Mouse (Mus musculus) liver, embryonic 14.5 days (tissue): ENCODE results near the gene Aqp9. TPM values are rescaled to one million over a fixed set of nuclear protein-coding genes. Genes with fewer than 3 reads are reported as not detected.

Experiments used
- ATAC-seq: fragments of 200-750 bp; cut with Nextera tagmentation; 2 replicates; pipeline ENCODE4 v1.8.0; 2017; ENCODE audit warnings: moderate number of reproducible peaks, mild to moderate bottlenecking, moderate library complexity; ENCODE audit not compliant: insufficient read depth
- DNase-seq, 3 experiments: peaks; one replicate each; pipeline ENCODE4 v3.0.0-alpha.2; 2012 to 2013; ENCODE audit warnings: low read depth in 3 of 3, low spot score in 3 of 3
- H3K27ac ChIP-seq: fragments of 300-500 bp; sonication (generic); 2 replicates; pipeline ENCODE4 v1.5.1; 2014; ENCODE audit warnings: moderate library complexity, mild to moderate bottlenecking, control low read depth, inconsistent platforms
- H3K27me3 ChIP-seq: fragments of 300-500 bp; sonication (generic); 2 replicates; pipeline ENCODE4 v1.6.1; 2014; ENCODE audit warnings: mild to moderate bottlenecking, low read length, moderate library complexity; ENCODE audit not compliant: control insufficient read depth, insufficient read depth
- H3K36me3 ChIP-seq: fragments of 300-500 bp; sonication (generic); replicated peaks from 2 replicates; pipeline ENCODE4 v1.6.1; 2014; ENCODE audit warnings: low read depth; ENCODE audit not compliant: control insufficient read depth, insufficient read depth
- H3K4me1 ChIP-seq, 2 experiments: fragments of 200-500 bp in 1 of 2; fragments of 300-500 bp in 1 of 2; sonication (generic) in 1 of 2; replicated peaks; 2 replicates each; pipeline ENCODE4 v1.6.1; 2012 to 2014; ENCODE audit warnings: antibody characterized with exemption in 1 of 2, inconsistent platforms in 1 of 2, low read length in 1 of 2; ENCODE audit not compliant: control insufficient read depth in 2 of 2, insufficient read depth in 2 of 2
- H3K4me2 ChIP-seq: fragments of 300-500 bp; sonication (generic); 2 replicates; pipeline ENCODE4 v1.6.1; 2014; ENCODE audit warnings: low read depth, mild to moderate bottlenecking, control low read depth, moderate library complexity
- H3K4me3 ChIP-seq, 2 experiments: fragments of 200-500 bp in 1 of 2; fragments of 300-500 bp in 1 of 2; sonication (generic) in 1 of 2; 2 replicates each; pipeline ENCODE4 v1.5.1; 2012 to 2014; ENCODE audit warnings: low read depth in 2 of 2, low read length in 2 of 2, mild to moderate bottlenecking in 2 of 2, control low read depth in 1 of 2, inconsistent platforms in 1 of 2, moderate library complexity in 1 of 2; ENCODE audit not compliant: insufficient read depth in 1 of 2
- H3K9ac ChIP-seq: fragments of 300-500 bp; sonication (generic); replicated peaks from 2 replicates; pipeline ENCODE4 v1.6.1; 2014; ENCODE audit warnings: mild to moderate bottlenecking, control low read depth, moderate library complexity
- H3K9me3 ChIP-seq: fragments of 300-500 bp; sonication (generic); 2 replicates; pipeline ENCODE4 v1.6.1; 2016; ENCODE audit warnings: low read length, mixed read lengths; ENCODE audit not compliant: control insufficient read depth
- CTCF ChIP-seq: IDR thresholded peaks from 2 replicates; pipeline ENCODE4 v1.5.1; 2016; ENCODE audit warnings: antibody characterized with exemption, low read depth, control low read depth
- EP300 ChIP-seq: IDR thresholded peaks from 2 replicates; pipeline ENCODE4 v1.6.1; 2016; ENCODE audit warnings: antibody characterized with exemption, low read depth
- WGBS: fragments of 180-500 bp; shearing (Covaris S2); extraction: QIAGEN DNeasy Blood & Tissue Kit; methylation state at CpG from one replicate; pipeline ENCODE4 v1.1.7; 2014; ENCODE audit not compliant: insufficient replicate concordance; 5-methylcytosine and 5-hydroxymethylcytosine counted together
- polyA plus RNA-seq, 2 experiments: library from polyadenylated mRNA; depleted of rRNA in 1 of 2; stranded (reverse) in 1 of 2; unstranded in 1 of 2; fragments of >200 nt; fragmentation: Nextera tagmentation in 1 of 2; extraction: Ambion mirVana in 1 of 2; gene quantifications; 2 replicates each; pipeline versions ENCODE4 v1.2.1 to v1.2.3; 2012 to 2014

Aqp9 gene
- polyA plus RNA-seq, 2 experiments, result 4.1 to 8.6 TPM

- ATAC-seq (no peak), DNase-seq (no peak)
- TF ChIP-seq CTCF (no peak), EP300 (no peak)
- Histone ChIP-seq H3K27ac (no peak overlapping the region), H3K4me1 (no peaks in the 10 kb centered on the region), H3K9ac (no peak overlapping the region), H3K9me3 (no peaks in the 10 kb centered on the region), H3K27me3 (no peaks in the 10 kb centered on the region), H3K4me2 (no peak overlapping the region), H3K36me3 (no peaks in the 10 kb centered on the region), H3K4me3 (no peak overlapping the region)
- WGBS, result 42% methylated on average over 5 of the region's 5 CpGs
Measured at GRCm38 (mm10) chr9:71198826-71199225, 30.3 kb upstream of the Aqp9 start.

- Histone ChIP-seq H3K9me3 (no peaks in the 10 kb centered on the region), H3K4me3 (peak overlapping the region in 1 of 2 experiments; percentile 20; a peak in 1 of 4 replicates), H3K36me3 (no peaks in the 10 kb centered on the region), H3K27me3 (no peaks in the 10 kb centered on the region), H3K27ac (peak overlapping the region; percentile 53), H3K9ac (peak overlapping the region; percentile 54), H3K4me1 (peaks cover 28 to 31% of the 10 kb centered on the region in 2 experiments), H3K4me2 (peak overlapping the region; percentile 63)
- 3% methylated on average over 12 of the region's 12 CpGs for WGBS
- peak; percentile 56 to 78 (median 68) for DNase-seq
- ATAC-seq, result peak; percentile 94
- no peak for TF ChIP-seq EP300
- TF ChIP-seq CTCF, result peak; percentile 92
Measured at GRCm38 (mm10) chr9:71188647-71189415, 20.3 kb upstream of the Aqp9 start.

DNA sequence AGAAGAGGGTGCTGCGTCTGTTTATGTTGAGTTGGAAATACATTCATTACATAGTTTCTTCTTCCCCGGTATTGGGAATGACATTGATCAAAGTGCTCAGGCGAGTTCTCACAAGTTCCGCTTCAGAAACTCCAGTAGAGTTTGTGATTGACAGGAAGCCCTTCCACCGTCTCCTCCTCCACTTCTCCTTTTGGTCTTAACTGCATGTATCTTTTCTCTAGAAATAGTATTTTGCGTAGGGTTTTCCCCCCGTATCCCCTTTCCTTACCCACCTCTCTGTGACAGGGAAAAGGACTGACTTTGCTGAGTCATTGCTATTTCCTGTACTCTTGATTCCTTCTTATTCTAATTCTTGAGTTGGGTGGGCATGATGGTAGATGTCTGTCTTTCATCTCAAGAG, 18.9 kb upstream of the Aqp9 start:
- Histone ChIP-seq H3K27me3 (no peaks in the 10 kb centered on the region), H3K27ac (no peak overlapping the region), H3K36me3 (no peaks in the 10 kb centered on the region), H3K4me3 (no peak overlapping the region), H3K4me2 (0 out of 2 replicates have a peak overlapping the region, but pooled peaks have one; percentile 11), H3K4me1 (peaks cover 30 to 32% of the 10 kb centered on the region in 2 experiments), H3K9me3 (no peaks in the 10 kb centered on the region), H3K9ac (no peak overlapping the region)
- DNase-seq, result no peak
- no peak for ATAC-seq
- TF ChIP-seq CTCF (no peak), EP300 (no peak)
- WGBS, result 37% methylated on average over 7 of the region's 7 CpGs

DNA sequence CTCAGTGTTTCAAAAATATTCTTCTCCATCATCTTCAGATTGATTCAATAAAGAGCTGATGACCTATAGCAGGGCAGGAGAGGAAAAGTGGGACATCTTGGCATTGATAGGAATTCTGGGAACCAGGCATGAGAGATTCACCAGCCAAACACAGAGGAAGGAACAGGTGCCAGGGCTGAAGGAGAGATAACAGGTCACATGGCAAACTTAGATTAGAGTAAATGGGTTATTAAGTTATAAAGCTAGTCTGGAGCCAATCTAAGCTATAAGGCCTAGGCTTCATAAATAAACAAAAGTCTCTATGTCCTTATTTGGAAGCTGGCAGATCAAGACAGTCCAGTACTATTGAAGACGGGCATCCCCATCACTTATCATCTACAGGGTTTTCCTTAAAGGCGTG, 17.3 kb upstream of the Aqp9 start:
- no peak overlapping the region for H3K4me3 ChIP-seq
- DNase-seq, result no peak
- peak; percentile 36; the same call in 1 of the 2 replicates for ATAC-seq
- peaks cover 32 to 33% of the 10 kb centered on the region in 2 experiments for H3K4me1 ChIP-seq
- H3K9ac ChIP-seq, result no peak overlapping the region
- WGBS, result 63% methylated on average over 2 of the region's 2 CpGs
- H3K36me3 ChIP-seq, result no peaks in the 10 kb centered on the region
- H3K9me3 ChIP-seq, result no peaks in the 10 kb centered on the region
- no peak for TF ChIP-seq CTCF
- TF ChIP-seq EP300, result peak; percentile 72
- H3K27ac ChIP-seq, result peak overlapping the region; percentile 25; the same call in 1 of the 2 replicates
- no peak overlapping the region; the same call in 1 of the 2 replicates for H3K4me2 ChIP-seq
- no peaks in the 10 kb centered on the region for H3K27me3 ChIP-seq

- Histone ChIP-seq H3K4me2 (no peak overlapping the region; the same call in 1 of the 2 replicates), H3K4me1 (peaks cover 34 to 36% of the 10 kb centered on the region in 2 experiments), H3K27me3 (no peaks in the 10 kb centered on the region), H3K4me3 (no peak overlapping the region), H3K9me3 (no peaks in the 10 kb centered on the region), H3K36me3 (no peaks in the 10 kb centered on the region), H3K9ac (no peak overlapping the region), H3K27ac (no peak overlapping the region)
- TF ChIP-seq EP300 (no peak), CTCF (no peak)
- ATAC-seq (no peak), DNase-seq (no peak)
Measured at GRCm38 (mm10) chr9:71185285-71185684, 16.8 kb upstream of the Aqp9 start.
